Mouse (Mus musculus) embryo, embryonic 11.5 days (tissue): ENCODE results near the gene Rnf133.

Experiments
- DNase-seq: peaks from one replicate; pipeline ENCODE4 v3.0.0-alpha.2; 2012; ENCODE audit warnings: low read depth, low spot score

The Rnf133 gene

GRCm38 (mm10) chr6:23650205-23650604, at the start of gene Rnf133:
Gene Rnf133 (minus strand): TSS chr6:23650305.
- no peak for DNase-seq

GRCm38 (mm10) chr6:23678172-23678571, 28.1 kb upstream of the Rnf133 start:
- DNase-seq, result no peak

- no peak for DNase-seq
These were observed 4.9 kb upstream of the Rnf133 start, which contains the start of gene Rnf148 for GRCm38 (mm10) chr6:23655036-23655435. Gene Rnf148 (minus strand): TSS chr6:23655136.

GRCm38 (mm10) chr6:23648732-23649131, 1.4 kb downstream of the Rnf133 start:
- no peak for DNase-seq

- DNase-seq, result no peak
These were observed 2.4 kb downstream of the Rnf133 start for GRCm38 (mm10) chr6:23647627-23648247.

GRCm38 (mm10) chr6:23637081-23637480, 13.0 kb downstream of the Rnf133 start:
- no peak for DNase-seq

- no peak for DNase-seq
These were observed 14.9 kb downstream of the Rnf133 start for GRCm38 (mm10) chr6:23635208-23635607.

- no peak for DNase-seq
These were observed 16.1 kb downstream of the Rnf133 start for GRCm38 (mm10) chr6:23634016-23634415.

GRCm38 (mm10) chr6:23630465-23630864, 19.6 kb downstream of the Rnf133 start:
- DNase-seq, result no peak
